Mouse (Mus musculus) limb, embryonic 10.5 days (tissue): Measurements from ENCODE around the gene Arsg. TPM values are rescaled to one million over a fixed set of nuclear protein-coding genes. Genes with fewer than 3 reads are reported as not detected.
"Not testable (repeated sequence)": the region's sequence is repeated elsewhere in the genome, so short reads cannot be mapped to it uniquely, and the experiment has no call there.

Source experiments
- DNase-seq: peaks from one replicate; pipeline ENCODE4 v3.0.0-alpha.2; 2017; ENCODE audit warnings: low spot score
- H3K27ac ChIP-seq: fragments of 300-500 bp; sonication (generic); 2 replicates; pipeline ENCODE4 v1.5.1; 2016; ENCODE audit warnings: mild to moderate bottlenecking
- H3K27me3 ChIP-seq: fragments of 300-500 bp; sonication (generic); 2 replicates; pipeline ENCODE4 v1.6.1; 2016; ENCODE audit warnings: low read depth, mild to moderate bottlenecking; ENCODE audit not compliant: poor library complexity, severe bottlenecking
- H3K36me3 ChIP-seq: fragments of 300-500 bp; sonication (generic); 2 replicates; pipeline ENCODE4 v1.6.1; 2016; ENCODE audit warnings: mild to moderate bottlenecking, moderate library complexity
- H3K4me1 ChIP-seq: fragments of 300-500 bp; sonication (generic); 2 replicates; pipeline ENCODE4 v1.6.1; 2016
- H3K4me3 ChIP-seq: fragments of 300-500 bp; sonication (generic); 2 replicates; pipeline ENCODE4 v1.5.1; 2016; ENCODE audit warnings: mild to moderate bottlenecking, moderate library complexity
- H3K9me3 ChIP-seq: fragments of 300-500 bp; sonication (generic); replicated peaks from 2 replicates; pipeline ENCODE4 v1.6.1; 2016; ENCODE audit warnings: mild to moderate bottlenecking
- WGBS: fragments of 180-500 bp; shearing (Covaris S2); methylation state at CpG from one replicate; pipeline ENCODE4 v1.1.7; 2016; 5-methylcytosine and 5-hydroxymethylcytosine counted together
- polyA plus RNA-seq: library from polyadenylated mRNA; unstranded; fragments of >200 nt; fragmentation: Nextera tagmentation; extraction: Ambion mirVana; gene quantifications from 2 replicates; pipeline ENCODE4 v1.2.1, GENCODE M21; 2016

Arsg gene
- polyA plus RNA-seq, 1 experiment from 2014 or later: 1.7 TPM

- Histone ChIP-seq H3K9me3 (no peaks in the 10 kb centered on the region), H3K4me1 (no peaks in the 10 kb centered on the region), H3K27me3 (no peaks in the 10 kb centered on the region), H3K27ac (no peak overlapping the region), H3K4me3 (no peak overlapping the region), H3K36me3 (no peaks in the 10 kb centered on the region)
- no peak for DNase-seq
- 79% methylated on average over 10 of the region's 10 CpGs for WGBS
Measured at GRCm38 (mm10) chr11:109487991-109488684, 15.0 kb downstream of the Arsg start.

GRCm38 (mm10) chr11:109489763-109490162 is 16.6 kb downstream of the Arsg start:
- H3K27me3 ChIP-seq: no peaks in the 10 kb centered on the region
- peaks cover 5% of the 10 kb centered on the region for H3K4me1 ChIP-seq
- no peak overlapping the region for H3K27ac ChIP-seq
- 92% methylated on average over 2 of the region's 2 CpGs for WGBS
- H3K36me3 ChIP-seq: no peaks in the 10 kb centered on the region
- no peaks in the 10 kb centered on the region for H3K9me3 ChIP-seq
- H3K4me3 ChIP-seq: no peak overlapping the region
- no peak for DNase-seq

- Histone ChIP-seq H3K27ac (no peak overlapping the region), H3K4me1 (peaks cover 25% of the 10 kb centered on the region), H3K27me3 (peaks cover 3% of the 10 kb centered on the region; the same call in 1 of the 2 replicates), H3K36me3 (no peaks in the 10 kb centered on the region), H3K9me3 (no peaks in the 10 kb centered on the region), H3K4me3 (no peak overlapping the region)
- DNase-seq: no peak
- WGBS: 80% methylated on average over 4 of the region's 4 CpGs
Measured at GRCm38 (mm10) chr11:109491844-109492243, 18.7 kb downstream of the Arsg start.

- not testable (repeated sequence) for H3K27me3 ChIP-seq, H3K27ac ChIP-seq, H3K4me3 ChIP-seq, H3K9me3 ChIP-seq, DNase-seq, H3K36me3 ChIP-seq
- 81% methylated on average over 8 of the region's 8 CpGs for WGBS
- peaks cover 36% of the 10 kb centered on the region for H3K4me1 ChIP-seq
Measured at GRCm38 (mm10) chr11:109492847-109493464, 19.8 kb downstream of the Arsg start.

- WGBS: 39% methylated on average over 24 of the region's 24 CpGs
- Histone ChIP-seq H3K27ac (no peak overlapping the region), H3K4me1 (peaks cover 44% of the 10 kb centered on the region), H3K36me3 (no peaks in the 10 kb centered on the region), H3K9me3 (no peaks in the 10 kb centered on the region), H3K27me3 (peaks cover 3% of the 10 kb centered on the region; the same call in 1 of the 2 replicates), H3K4me3 (no peak overlapping the region)
- DNase-seq: no peak
Measured at GRCm38 (mm10) chr11:109494890-109495770, 22.0 kb downstream of the Arsg start.

- Histone ChIP-seq H3K36me3 (no peaks in the 10 kb centered on the region), H3K4me3 (no peak overlapping the region), H3K9me3 (no peaks in the 10 kb centered on the region), H3K27ac (no peak overlapping the region), H3K27me3 (peaks cover 3% of the 10 kb centered on the region; the same call in 1 of the 2 replicates), H3K4me1 (peaks cover 44% of the 10 kb centered on the region)
- WGBS: 46% methylated on average over 14 of the region's 14 CpGs
- no peak for DNase-seq
Measured at GRCm38 (mm10) chr11:109495771-109496474, 22.7 kb downstream of the Arsg start.

- peaks cover 44% of the 10 kb centered on the region for H3K4me1 ChIP-seq
- DNase-seq: no peak
- H3K4me3 ChIP-seq: no peak overlapping the region
- no peaks in the 10 kb centered on the region for H3K36me3 ChIP-seq
- H3K27ac ChIP-seq: no peak overlapping the region
- H3K9me3 ChIP-seq: no peaks in the 10 kb centered on the region
- 82% methylated on average over 7 of the region's 7 CpGs for WGBS
- peaks cover 3% of the 10 kb centered on the region; the same call in 1 of the 2 replicates for H3K27me3 ChIP-seq
Measured at GRCm38 (mm10) chr11:109496475-109496993, 23.4 kb downstream of the Arsg start.

GRCm38 (mm10) chr11:109496996-109497714 is 24.0 kb downstream of the Arsg start:
- peaks cover 44% of the 10 kb centered on the region for H3K4me1 ChIP-seq
- H3K36me3 ChIP-seq: no peaks in the 10 kb centered on the region
- WGBS: 78% methylated on average over 6 of the region's 6 CpGs
- no peak overlapping the region for H3K4me3 ChIP-seq
- H3K9me3 ChIP-seq: no peaks in the 10 kb centered on the region
- peaks cover 3% of the 10 kb centered on the region; the same call in 1 of the 2 replicates for H3K27me3 ChIP-seq
- peak overlapping the region; percentile 37 for H3K27ac ChIP-seq
- DNase-seq: no peak

GRCm38 (mm10) chr11:109497990-109498389 is 24.8 kb downstream of the Arsg start:
- Histone ChIP-seq H3K9me3 (no peaks in the 10 kb centered on the region), H3K27me3 (peaks cover 3% of the 10 kb centered on the region; the same call in 1 of the 2 replicates), H3K4me1 (peaks cover 44% of the 10 kb centered on the region), H3K27ac (peak overlapping the region; percentile 37), H3K4me3 (no peak overlapping the region), H3K36me3 (no peaks in the 10 kb centered on the region)
- no peak for DNase-seq
- 85% methylated on average over 9 of the region's 9 CpGs for WGBS

- DNase-seq: no peak
- H3K27ac ChIP-seq: no peak overlapping the region
- no peak overlapping the region for H3K4me3 ChIP-seq
- 91% methylated on average over 5 of the region's 5 CpGs for WGBS
- H3K36me3 ChIP-seq: no peaks in the 10 kb centered on the region
- H3K27me3 ChIP-seq: peaks cover 3% of the 10 kb centered on the region; the same call in 1 of the 2 replicates
- no peaks in the 10 kb centered on the region for H3K9me3 ChIP-seq
- peaks cover 34% of the 10 kb centered on the region for H3K4me1 ChIP-seq
Measured at GRCm38 (mm10) chr11:109500206-109500605, 27.0 kb downstream of the Arsg start.

GRCm38 (mm10) chr11:109504977-109505376 is 31.8 kb downstream of the Arsg start:
- Histone ChIP-seq H3K27me3 (no peaks in the 10 kb centered on the region), H3K27ac (no peak overlapping the region), H3K4me3 (no peak overlapping the region), H3K36me3 (no peaks in the 10 kb centered on the region), H3K4me1 (peaks cover 14% of the 10 kb centered on the region), H3K9me3 (no peaks in the 10 kb centered on the region)
- WGBS: 84% methylated on average over 9 of the region's 9 CpGs
- no peak for DNase-seq

GRCm38 (mm10) chr11:109505823-109506222 is 32.6 kb downstream of the Arsg start:
- H3K36me3 ChIP-seq: no peaks in the 10 kb centered on the region
- no peak for DNase-seq
- no peaks in the 10 kb centered on the region for H3K9me3 ChIP-seq
- 89% methylated on average over 4 of the region's 4 CpGs for WGBS
- H3K27ac ChIP-seq: no peak overlapping the region
- no peaks in the 10 kb centered on the region for H3K27me3 ChIP-seq
- peaks cover 14% of the 10 kb centered on the region for H3K4me1 ChIP-seq
- H3K4me3 ChIP-seq: no peak overlapping the region
